Mouse (Mus musculus): Measurements from ENCODE around the gene Oaz3. TPM values are rescaled to one million over a fixed set of nuclear protein-coding genes. Genes with fewer than 3 reads are reported as not detected.

Gene Oaz3
- polyA plus RNA-seq, 1 experiment from 2014 or later = 0.77 TPM

Other genes starting within 250 kb of the Oaz3 start
- not detected in 2 replicates for gene Gm5286, start 247.2 kb downstream of the Oaz3 start, polyA plus RNA-seq (2016; fragmentation: Nextera tagmentation; extraction: Ambion mirVana)
- not detected in 2 replicates for gene Gm4778, start 179.9 kb downstream of the Oaz3 start, polyA plus RNA-seq (2016; fragmentation: Nextera tagmentation; extraction: Ambion mirVana)
- 16.1 and 18.1 TPM in 2 replicates for gene Them4, start 133.8 kb downstream of the Oaz3 start, polyA plus RNA-seq (2016; fragmentation: Nextera tagmentation; extraction: Ambion mirVana)
- gene Them5, start 101.8 kb downstream of the Oaz3 start, polyA plus RNA-seq (2016; fragmentation: Nextera tagmentation; extraction: Ambion mirVana) = not detected in 2 replicates
- 2.4 and 2.5 TPM in 2 replicates for gene C2cd4d, start 81.5 kb downstream of the Oaz3 start, polyA plus RNA-seq (2016; fragmentation: Nextera tagmentation; extraction: Ambion mirVana)
- gene Rorc, start 71.1 kb downstream of the Oaz3 start, polyA plus RNA-seq (2016; fragmentation: Nextera tagmentation; extraction: Ambion mirVana) = 0.76 and 0.82 TPM in 2 replicates
- 0.52 and 0.53 TPM in 2 replicates for gene Lingo4, start 45.4 kb downstream of the Oaz3 start, polyA plus RNA-seq (2016; fragmentation: Nextera tagmentation; extraction: Ambion mirVana)
- gene Tdrkh, start 30.6 kb downstream of the Oaz3 start, polyA plus RNA-seq (2016; fragmentation: Nextera tagmentation; extraction: Ambion mirVana) = 48.7 and 52.1 TPM in 2 replicates
- gene Mrpl9, start 597 bp downstream of the Oaz3 start, polyA plus RNA-seq (2016; fragmentation: Nextera tagmentation; extraction: Ambion mirVana) = 58.0 and 67.5 TPM in 2 replicates
- 196 and 207 TPM in 2 replicates for gene Celf3, start 34.4 kb upstream of the Oaz3 start, polyA plus RNA-seq (2016; fragmentation: Nextera tagmentation; extraction: Ambion mirVana)
- 18.7 and 19.3 TPM in 2 replicates for gene Riiad1, start 36.4 kb upstream of the Oaz3 start, polyA plus RNA-seq (2016; fragmentation: Nextera tagmentation; extraction: Ambion mirVana)
- 68.7 and 73.3 TPM in 2 replicates for gene Snx27, start 138.8 kb upstream of the Oaz3 start, polyA plus RNA-seq (2016; fragmentation: Nextera tagmentation; extraction: Ambion mirVana)
- not detected in 2 replicates for gene Gm10972, start 199.2 kb upstream of the Oaz3 start, polyA plus RNA-seq (2016; fragmentation: Nextera tagmentation; extraction: Ambion mirVana)
- 2.9 and 4.1 TPM in 2 replicates for gene Tuft1, start 215.0 kb upstream of the Oaz3 start, polyA plus RNA-seq (2016; fragmentation: Nextera tagmentation; extraction: Ambion mirVana)
- gene Selenbp2, start 249.6 kb upstream of the Oaz3 start, polyA plus RNA-seq (2016; fragmentation: Nextera tagmentation; extraction: Ambion mirVana) = not detected in 2 replicates